Mouse (Mus musculus): ENCODE results near the gene Hba-a2. TPM values are rescaled to one million over a fixed set of nuclear protein-coding genes. Genes with fewer than 3 reads are reported as not detected.
"Not testable (repeated sequence)": the region's sequence is repeated elsewhere in the genome, so short reads cannot be mapped to it uniquely, and the experiment has no call there.

The Hba-a2 gene
- polyA plus RNA-seq, 1 experiment from 2014 or later, result 4,243 TPM

- not testable (repeated sequence) for H3K36me3 ChIP-seq (ENCODE audit: control insufficient read depth, insufficient read depth, low read length); H3K4me1 ChIP-seq (ENCODE audit: control insufficient read depth, insufficient read depth, low read length); H3K27me3 ChIP-seq (ENCODE audit: control insufficient read depth, insufficient read depth, low read length); H3K9me3 ChIP-seq (ENCODE audit: control insufficient read depth, low read length); H3K27ac ChIP-seq (replicated peaks; ENCODE audit: low read depth, low read length)
- ATAC-seq (ENCODE audit: insufficient number of reproducible peaks, low FRiP score, low TSS enrichment, low read depth) (0 out of 2 replicates have a peak, but pooled peaks have one; percentile 58), DNase-seq (ENCODE audit: low spot score) (peak; percentile 74)
- H3K9ac ChIP-seq (ENCODE audit: low read length), result peak within 1 kb of the TSS; percentile 27; the same call in 1 of the 2 replicates
- H3K4me2 ChIP-seq (ENCODE audit: low read depth, severe bottlenecking), result peak within 1 kb of the TSS; percentile 33
- WGBS, result 21% methylated on average over 30 of the region's 33 CpGs
- H3K4me3 ChIP-seq (ENCODE audit: low read depth, low read length), result peak within 1 kb of the TSS; percentile 10; the same call in 1 of the 2 replicates
Observed at GRCm38 (mm10) chr11:32286695-32287492, 9.4 kb upstream of the Hba-a2 start, which contains the start of gene Hbq1b. TSS of gene Hbq1b (plus strand) at chr11:32286965.

GRCm38 (mm10) chr11:32287493-32287825 lies 8.8 kb upstream of the Hba-a2 start:
- DNase-seq (ENCODE audit: low spot score) (no peak), ATAC-seq (ENCODE audit: insufficient number of reproducible peaks, low FRiP score, low TSS enrichment, low read depth) (no peak)
- Histone ChIP-seq H3K36me3 (ENCODE audit: control insufficient read depth, insufficient read depth, low read length) (no peaks in the 10 kb centered on the region), H3K27ac (replicated peaks; ENCODE audit: low read depth, low read length) (no peak overlapping the region), H3K4me3 (ENCODE audit: low read depth, low read length) (no peak overlapping the region), H3K4me2 (ENCODE audit: low read depth, severe bottlenecking) (no peak overlapping the region), H3K9me3 (ENCODE audit: control insufficient read depth, low read length) (no peaks in the 10 kb centered on the region), H3K4me1 (ENCODE audit: control insufficient read depth, insufficient read depth, low read length) (no peaks in the 10 kb centered on the region), H3K27me3 (ENCODE audit: control insufficient read depth, insufficient read depth, low read length) (0 out of 2 replicates have a peak, but pooled peaks cover 2% of the 10 kb centered on the region), H3K9ac (ENCODE audit: low read length) (no peak overlapping the region)
- WGBS, result 71% methylated on average over 9 of the region's 9 CpGs

- not testable (repeated sequence) for H3K4me1 ChIP-seq (ENCODE audit: control insufficient read depth, insufficient read depth, low read length); ATAC-seq (ENCODE audit: insufficient number of reproducible peaks, low FRiP score, low TSS enrichment, low read depth); H3K27me3 ChIP-seq (ENCODE audit: control insufficient read depth, insufficient read depth, low read length); H3K4me3 ChIP-seq (ENCODE audit: low read depth, low read length); H3K36me3 ChIP-seq (ENCODE audit: control insufficient read depth, insufficient read depth, low read length); H3K27ac ChIP-seq (replicated peaks; ENCODE audit: low read depth, low read length); H3K9me3 ChIP-seq (ENCODE audit: control insufficient read depth, low read length); DNase-seq (ENCODE audit: low spot score); H3K9ac ChIP-seq (ENCODE audit: low read length); H3K4me2 ChIP-seq (ENCODE audit: low read depth, severe bottlenecking)
- 84% methylated on average over 4 of the region's 4 CpGs for WGBS
Observed at GRCm38 (mm10) chr11:32292819-32293218, 3.5 kb upstream of the Hba-a2 start.

- H3K9me3 ChIP-seq (ENCODE audit: control insufficient read depth, low read length); H3K4me2 ChIP-seq (ENCODE audit: low read depth, severe bottlenecking); H3K9ac ChIP-seq (ENCODE audit: low read length); ATAC-seq (ENCODE audit: insufficient number of reproducible peaks, low FRiP score, low TSS enrichment, low read depth); H3K27me3 ChIP-seq (ENCODE audit: control insufficient read depth, insufficient read depth, low read length); H3K4me3 ChIP-seq (ENCODE audit: low read depth, low read length); H3K4me1 ChIP-seq (ENCODE audit: control insufficient read depth, insufficient read depth, low read length); H3K36me3 ChIP-seq (ENCODE audit: control insufficient read depth, insufficient read depth, low read length); H3K27ac ChIP-seq (replicated peaks; ENCODE audit: low read depth, low read length); DNase-seq (ENCODE audit: low spot score): not testable (repeated sequence)
- 71% methylated on average over 3 of the region's 3 CpGs for WGBS
Observed at GRCm38 (mm10) chr11:32293479-32293878, 2.8 kb upstream of the Hba-a2 start.

- H3K4me2 ChIP-seq (ENCODE audit: low read depth, severe bottlenecking); H3K9ac ChIP-seq (ENCODE audit: low read length); H3K4me3 ChIP-seq (ENCODE audit: low read depth, low read length); H3K9me3 ChIP-seq (ENCODE audit: control insufficient read depth, low read length); H3K27me3 ChIP-seq (ENCODE audit: control insufficient read depth, insufficient read depth, low read length); DNase-seq (ENCODE audit: low spot score); H3K4me1 ChIP-seq (ENCODE audit: control insufficient read depth, insufficient read depth, low read length); ATAC-seq (ENCODE audit: insufficient number of reproducible peaks, low FRiP score, low TSS enrichment, low read depth); H3K27ac ChIP-seq (replicated peaks; ENCODE audit: low read depth, low read length); H3K36me3 ChIP-seq (ENCODE audit: control insufficient read depth, insufficient read depth, low read length): not testable (repeated sequence)
- WGBS, result 47% methylated on average over 2 of the region's 2 CpGs
Observed at GRCm38 (mm10) chr11:32297417-32297816, 1.1 kb downstream of the Hba-a2 start.

- ATAC-seq (ENCODE audit: insufficient number of reproducible peaks, low FRiP score, low TSS enrichment, low read depth), result no peak
- H3K4me3 ChIP-seq (ENCODE audit: low read depth, low read length), result no peak overlapping the region
- no peaks in the 10 kb centered on the region for H3K36me3 ChIP-seq (ENCODE audit: control insufficient read depth, insufficient read depth, low read length)
- WGBS, result 82% methylated on average over 1 of the region's 1 CpGs
- no peaks in the 10 kb centered on the region for H3K9me3 ChIP-seq (ENCODE audit: control insufficient read depth, low read length)
- H3K27ac ChIP-seq (replicated peaks; ENCODE audit: low read depth, low read length), result no peak overlapping the region
- H3K4me2 ChIP-seq (ENCODE audit: low read depth, severe bottlenecking), result no peak overlapping the region
- DNase-seq (ENCODE audit: low spot score), result no peak
- 0 out of 2 replicates have a peak, but pooled peaks cover 3% of the 10 kb centered on the region for H3K27me3 ChIP-seq (ENCODE audit: control insufficient read depth, insufficient read depth, low read length)
- no peak overlapping the region for H3K9ac ChIP-seq (ENCODE audit: low read length)
- no peaks in the 10 kb centered on the region for H3K4me1 ChIP-seq (ENCODE audit: control insufficient read depth, insufficient read depth, low read length)
Observed at GRCm38 (mm10) chr11:32297866-32298531, 1.7 kb downstream of the Hba-a2 start.

GRCm38 (mm10) chr11:32298532-32298918 lies 2.2 kb downstream of the Hba-a2 start:
- no peak for DNase-seq (ENCODE audit: low spot score)
- Histone ChIP-seq H3K36me3 (ENCODE audit: control insufficient read depth, insufficient read depth, low read length) (no peaks in the 10 kb centered on the region), H3K27ac (replicated peaks; ENCODE audit: low read depth, low read length) (no peak overlapping the region), H3K4me3 (ENCODE audit: low read depth, low read length) (no peak overlapping the region), H3K4me2 (ENCODE audit: low read depth, severe bottlenecking) (no peak overlapping the region), H3K9me3 (ENCODE audit: control insufficient read depth, low read length) (no peaks in the 10 kb centered on the region), H3K4me1 (ENCODE audit: control insufficient read depth, insufficient read depth, low read length) (no peaks in the 10 kb centered on the region), H3K9ac (ENCODE audit: low read length) (no peak overlapping the region), H3K27me3 (ENCODE audit: control insufficient read depth, insufficient read depth, low read length) (0 out of 2 replicates have a peak, but pooled peaks cover 3% of the 10 kb centered on the region)
- WGBS, result 98% methylated on average over 2 of the region's 2 CpGs
- ATAC-seq (ENCODE audit: insufficient number of reproducible peaks, low FRiP score, low TSS enrichment, low read depth), result no peak

- not testable (repeated sequence) for H3K36me3 ChIP-seq (ENCODE audit: control insufficient read depth, insufficient read depth, low read length); H3K27me3 ChIP-seq (ENCODE audit: control insufficient read depth, insufficient read depth, low read length); H3K4me3 ChIP-seq (ENCODE audit: low read depth, low read length); H3K9ac ChIP-seq (ENCODE audit: low read length); H3K4me1 ChIP-seq (ENCODE audit: control insufficient read depth, insufficient read depth, low read length); H3K9me3 ChIP-seq (ENCODE audit: control insufficient read depth, low read length); H3K27ac ChIP-seq (replicated peaks; ENCODE audit: low read depth, low read length)
- 6% methylated on average over 16 of the region's 16 CpGs for WGBS
- H3K4me2 ChIP-seq (ENCODE audit: low read depth, severe bottlenecking), result peak within 1 kb of the TSS; percentile 27; the same call in 1 of the 2 replicates
- peak; percentile 19; the same call in 1 of the 2 replicates for ATAC-seq (ENCODE audit: insufficient number of reproducible peaks, low FRiP score, low TSS enrichment, low read depth)
- DNase-seq (ENCODE audit: low spot score), result peak; percentile 70
Observed at GRCm38 (mm10) chr11:32299865-32300264, 3.6 kb downstream of the Hba-a2 start, which contains the start of gene Hbq1a. TSS of gene Hbq1a (plus strand) at chr11:32300069.

Measured in limb, embryonic 11.5 days (tissue).